Mouse (Mus musculus): ENCODE data around the gene Slc47a2.

Slc47a2 gene

DNA sequence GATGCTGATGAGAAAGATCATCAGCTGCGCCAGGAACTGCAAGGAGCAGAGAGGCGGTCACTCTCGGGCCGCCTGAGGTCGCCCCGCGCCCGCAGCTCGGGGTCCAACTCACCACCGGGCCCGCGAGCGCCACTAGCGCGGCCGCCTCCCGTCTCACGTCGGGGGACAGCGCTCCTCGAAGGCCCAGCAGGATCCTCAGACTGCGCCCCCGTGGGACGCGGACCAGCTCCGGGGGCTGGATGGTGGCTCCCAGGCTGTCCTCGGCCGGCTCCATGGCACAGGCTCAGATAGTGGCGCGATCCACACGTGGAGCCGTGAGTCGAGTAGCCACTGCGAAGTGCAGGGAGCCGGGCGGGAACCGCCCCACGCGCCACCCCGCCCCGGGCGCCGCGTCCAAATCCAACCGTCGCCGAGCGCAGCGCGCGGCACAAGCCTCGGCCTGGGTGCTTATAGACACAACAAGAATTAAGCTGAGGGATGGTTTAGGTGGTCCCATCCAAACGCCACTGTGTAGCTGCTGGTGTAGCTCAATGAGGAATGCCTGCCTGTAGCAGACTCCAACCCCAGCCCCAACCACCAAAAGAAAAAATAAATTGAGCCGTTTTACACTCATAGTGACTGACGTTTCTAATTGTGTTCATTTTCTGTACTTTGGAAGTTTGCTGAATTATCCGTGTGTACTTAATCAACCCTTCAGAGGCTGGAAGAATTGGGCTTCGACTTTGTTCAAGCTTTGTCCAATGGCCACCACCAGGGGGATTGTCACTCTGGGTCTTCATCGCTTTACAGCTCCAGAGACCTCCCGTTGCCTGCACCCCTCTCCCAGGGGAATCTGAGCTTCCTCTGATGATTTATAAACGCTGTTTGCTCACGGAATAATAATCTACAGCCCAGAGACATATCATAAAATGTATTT lies at the start of gene Slc47a2:
TSS of gene Slc47a2 (minus strand) at position 356 of the 916 bp plus-strand sequence.
- DNase-seq: no peak

DNA sequence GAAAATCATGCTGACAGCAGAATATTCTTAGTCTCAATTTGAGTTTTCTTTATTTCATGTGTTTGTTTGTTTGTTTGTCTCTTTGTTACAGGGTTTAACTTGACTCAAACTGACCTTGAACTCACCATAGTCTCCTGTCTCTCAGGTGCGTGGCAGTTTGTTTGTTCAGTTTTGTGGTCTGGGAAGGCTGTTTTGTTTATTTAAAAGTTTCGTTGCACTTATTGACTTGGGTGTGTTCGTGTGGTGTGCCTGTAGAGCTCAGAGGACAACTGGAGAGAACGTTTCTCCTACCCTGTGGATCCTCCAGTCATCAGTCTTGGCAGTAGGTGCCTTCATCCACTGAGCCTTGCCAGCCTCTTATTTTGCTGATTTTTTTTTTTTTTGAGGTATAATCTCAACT lies 46.3 kb upstream of the Slc47a2 start:
- no peak for DNase-seq

DNA sequence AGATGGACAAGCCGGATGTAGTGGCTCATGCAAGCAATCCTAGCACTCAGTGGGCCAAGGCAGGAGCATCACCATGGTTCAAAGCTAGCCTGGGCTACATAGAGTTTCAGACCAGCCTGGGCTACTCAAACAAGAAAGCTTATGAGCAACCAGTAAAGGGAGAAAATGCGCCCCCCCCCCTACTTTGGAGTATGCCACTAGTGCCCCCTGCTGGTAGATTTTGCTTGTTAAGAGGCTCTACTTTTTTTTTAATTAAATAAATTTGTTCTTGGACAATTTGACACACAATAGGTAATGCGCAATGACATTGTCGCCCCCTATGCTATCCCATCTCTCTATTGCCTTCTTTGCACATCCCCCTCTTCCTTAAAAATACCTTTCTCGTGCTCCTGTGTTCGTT lies 45.4 kb upstream of the Slc47a2 start:
- DNase-seq: no peak

DNA sequence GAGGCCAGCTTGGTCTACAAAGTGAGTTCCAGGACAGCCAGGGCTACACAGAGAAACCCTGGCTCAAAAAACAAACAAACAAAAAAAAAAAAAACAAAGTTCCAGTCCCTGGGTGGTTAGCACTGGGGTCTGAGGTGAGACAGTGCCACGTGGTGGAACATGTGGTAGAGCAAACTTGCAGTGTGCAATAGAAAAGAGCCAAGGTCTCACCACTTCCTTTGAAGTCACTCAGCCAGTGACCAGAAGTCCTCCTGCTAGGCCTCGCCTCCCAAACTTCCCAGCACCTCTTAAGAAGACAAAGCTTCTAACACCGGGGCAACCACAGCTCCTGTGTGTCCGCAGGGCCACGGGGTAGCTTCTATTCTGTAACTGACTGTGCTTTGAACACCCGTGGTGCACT lies 44.6 kb upstream of the Slc47a2 start:
- no peak for DNase-seq

DNA sequence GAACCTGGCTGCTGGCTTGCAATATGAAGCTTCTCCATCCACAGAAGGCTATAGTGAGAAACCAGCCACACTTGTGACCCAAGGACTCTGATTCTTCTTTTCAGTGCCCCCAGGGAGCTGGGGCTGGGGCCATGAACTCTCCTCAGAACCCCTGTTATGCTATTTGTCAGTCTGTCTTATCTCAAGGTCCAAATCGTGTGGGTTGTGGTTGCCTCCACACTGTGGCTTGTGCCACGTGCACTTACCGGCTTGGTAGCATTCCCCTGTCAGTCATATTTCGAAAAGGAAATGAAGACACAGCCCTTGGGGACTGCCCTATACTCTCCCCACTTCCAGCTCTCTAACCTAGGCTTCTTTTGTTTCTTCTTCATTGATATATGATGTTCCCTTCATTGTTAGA lies 43.1 kb upstream of the Slc47a2 start:
- no peak for DNase-seq

DNA sequence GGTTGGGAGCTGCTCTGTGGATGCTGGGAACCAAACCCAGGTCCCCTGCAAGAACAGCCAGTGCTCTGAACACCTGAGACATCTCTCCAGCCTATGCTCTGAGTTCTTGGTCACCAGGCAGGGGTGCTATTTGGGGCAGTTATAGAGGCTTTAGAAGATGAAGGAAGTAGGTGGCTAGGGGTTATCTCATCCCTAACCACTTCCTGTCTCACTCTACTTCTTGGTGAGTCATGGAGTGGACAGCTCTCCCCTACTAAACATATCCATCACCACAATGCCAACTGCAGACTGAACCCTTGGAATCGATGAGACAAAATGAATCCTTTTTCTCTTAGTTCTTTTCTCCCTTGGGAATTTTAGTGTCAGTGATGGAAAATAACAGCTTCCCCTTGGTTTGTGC lies 38.6 kb upstream of the Slc47a2 start:
- DNase-seq: no peak

DNA sequence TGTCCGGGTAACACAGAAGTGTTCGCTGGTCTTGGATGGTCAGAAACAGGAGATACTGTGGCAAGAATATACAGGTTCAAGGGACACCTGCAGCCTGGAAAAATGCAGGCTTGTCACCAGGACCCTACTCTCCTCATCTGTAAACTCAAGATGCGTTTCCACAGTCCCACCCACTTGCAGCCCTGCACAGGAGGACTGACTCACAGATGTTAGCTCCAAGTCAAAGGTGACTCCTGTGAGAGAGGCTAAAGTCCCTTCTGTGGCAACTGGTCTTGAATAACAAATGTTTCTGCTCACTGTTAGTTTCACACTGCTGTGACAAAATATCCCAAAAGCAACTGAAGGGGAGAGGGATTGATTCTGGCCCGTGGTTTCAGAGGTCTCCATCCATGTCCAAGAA lies 36.0 kb upstream of the Slc47a2 start:
- no peak for DNase-seq

DNA sequence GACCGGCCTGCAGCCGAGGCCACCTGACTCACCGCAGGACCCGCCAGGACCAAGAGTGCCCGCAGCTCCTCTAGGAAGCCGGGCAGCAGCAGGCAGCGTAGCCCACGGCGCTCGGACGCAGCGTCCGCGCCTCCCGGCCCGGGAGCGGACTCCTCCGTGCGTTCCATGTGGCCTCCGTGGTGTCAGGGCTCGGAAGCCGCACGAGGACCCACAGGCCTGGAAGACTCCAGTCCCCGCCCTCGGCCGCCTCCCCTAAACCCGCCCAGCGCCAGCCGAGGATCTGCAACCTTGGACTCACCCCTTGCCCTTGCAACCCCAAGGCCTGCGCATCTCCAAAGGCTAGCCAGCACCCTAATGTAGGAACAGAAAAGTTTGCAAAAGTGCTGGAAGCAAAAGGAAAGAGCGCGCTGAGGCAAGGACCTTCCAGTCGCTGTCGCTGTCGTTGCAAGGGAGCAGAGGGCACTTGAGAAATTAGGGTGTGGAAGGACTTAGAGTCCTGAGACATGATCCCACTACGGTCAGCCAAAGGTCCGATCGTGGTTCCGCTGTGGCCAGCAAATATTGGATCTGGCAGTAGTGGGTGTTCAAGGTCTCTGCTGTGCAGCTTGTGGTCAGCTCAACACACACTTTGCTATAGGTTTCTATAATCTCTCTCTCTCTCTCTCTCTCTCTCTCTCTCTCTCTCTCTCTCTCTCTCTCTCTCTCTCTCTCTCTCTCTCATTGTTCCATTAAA lies 35.4 kb upstream of the Slc47a2 start, which contains the start of gene Slc47a1:
TSS of gene Slc47a1 (minus strand) at position 465 of the 733 bp plus-strand sequence.
- no peak for DNase-seq

DNA sequence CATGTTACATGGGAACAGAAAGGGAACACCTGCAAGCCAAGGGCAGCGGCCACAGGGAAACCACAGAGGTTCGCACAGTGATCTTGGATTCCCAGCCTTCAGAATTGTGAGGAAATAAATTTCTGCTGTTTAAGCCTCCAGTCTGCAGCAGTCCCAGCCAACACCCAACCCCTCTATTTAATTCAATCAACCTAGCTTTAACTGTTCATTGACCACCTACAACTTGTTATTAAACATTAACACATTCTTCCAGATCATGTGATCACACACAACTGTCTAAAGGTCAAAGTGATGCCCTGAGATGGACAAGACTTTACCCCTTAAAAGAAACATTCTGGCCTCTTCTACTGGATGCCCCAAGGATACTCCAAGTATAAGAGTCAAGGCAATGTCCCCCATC lies 26.0 kb upstream of the Slc47a2 start:
- no peak for DNase-seq

DNA sequence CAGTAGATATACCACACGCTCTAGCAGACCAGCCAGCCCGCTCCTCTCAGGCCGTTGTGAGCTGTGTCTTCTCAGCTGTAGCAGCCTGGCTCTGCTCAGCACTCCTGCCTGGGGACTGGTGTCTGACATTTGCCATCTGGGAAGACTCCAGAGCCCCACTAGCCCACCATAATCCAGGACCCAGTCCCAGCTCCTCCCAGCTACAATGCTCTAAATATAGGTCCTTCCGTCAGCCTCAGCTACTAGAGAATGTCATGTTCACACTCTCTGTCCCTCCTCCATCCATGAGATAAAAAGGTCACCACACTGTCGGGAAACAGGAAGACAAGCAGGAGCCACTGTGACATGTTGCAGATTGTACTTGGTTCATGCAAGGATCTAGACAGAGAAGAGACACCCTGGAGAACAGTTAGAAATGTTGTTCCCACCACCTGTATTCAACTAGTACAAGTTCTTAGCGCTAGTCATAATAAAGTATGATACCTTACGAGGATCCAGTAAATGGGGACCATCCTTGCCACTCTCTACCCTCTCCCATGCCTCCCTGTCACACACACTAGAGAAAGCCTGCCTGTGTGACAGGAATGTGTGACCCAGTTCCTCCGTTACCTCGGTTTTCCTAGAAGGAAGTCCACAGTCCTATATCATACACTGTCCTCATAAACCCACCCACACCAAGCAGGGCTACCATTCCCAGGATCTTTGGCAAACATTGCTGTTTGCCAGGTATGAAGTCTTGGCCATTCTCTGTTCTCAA lies 24.0 kb upstream of the Slc47a2 start:
- DNase-seq: no peak

DNA sequence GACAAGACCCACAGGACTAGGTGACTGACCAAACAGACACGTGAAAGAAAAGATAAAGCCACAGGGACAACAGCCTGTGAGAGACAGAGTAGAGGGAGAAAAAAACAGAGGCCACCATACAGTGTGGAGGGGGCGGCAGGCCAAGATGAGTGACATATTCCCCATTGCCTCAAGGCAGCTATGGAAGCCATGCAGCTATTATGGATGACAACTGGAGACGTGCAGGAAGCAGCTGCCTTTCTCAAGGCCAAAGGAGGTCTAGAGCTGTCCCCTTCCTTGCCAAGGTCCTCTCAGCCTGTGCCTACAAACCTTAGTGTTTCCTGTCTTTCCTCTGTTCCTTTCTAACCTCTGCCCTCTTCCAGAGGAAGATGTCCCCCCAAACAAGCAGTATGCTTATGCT lies 23.3 kb upstream of the Slc47a2 start:
- no peak for DNase-seq

DNA sequence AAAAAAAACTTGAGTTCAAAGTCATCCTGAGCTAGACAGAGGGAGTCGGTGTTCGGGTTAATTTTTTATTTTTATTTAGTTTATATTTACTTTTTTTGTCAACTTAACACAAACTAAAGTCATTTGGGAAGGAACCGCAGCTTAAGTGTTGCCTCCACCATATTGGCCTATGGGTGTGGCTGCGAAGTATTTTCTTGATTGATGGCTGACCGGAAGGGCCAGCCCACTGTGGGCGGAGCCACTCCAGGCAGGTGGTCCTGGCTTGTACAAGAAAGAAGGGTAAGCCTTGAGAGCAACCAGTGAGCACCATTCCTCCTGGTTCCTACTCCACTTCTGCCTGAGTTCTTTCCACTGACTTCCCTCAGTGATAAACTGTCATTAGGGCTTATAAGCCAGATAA lies 21.4 kb upstream of the Slc47a2 start:
- no peak for DNase-seq

DNA sequence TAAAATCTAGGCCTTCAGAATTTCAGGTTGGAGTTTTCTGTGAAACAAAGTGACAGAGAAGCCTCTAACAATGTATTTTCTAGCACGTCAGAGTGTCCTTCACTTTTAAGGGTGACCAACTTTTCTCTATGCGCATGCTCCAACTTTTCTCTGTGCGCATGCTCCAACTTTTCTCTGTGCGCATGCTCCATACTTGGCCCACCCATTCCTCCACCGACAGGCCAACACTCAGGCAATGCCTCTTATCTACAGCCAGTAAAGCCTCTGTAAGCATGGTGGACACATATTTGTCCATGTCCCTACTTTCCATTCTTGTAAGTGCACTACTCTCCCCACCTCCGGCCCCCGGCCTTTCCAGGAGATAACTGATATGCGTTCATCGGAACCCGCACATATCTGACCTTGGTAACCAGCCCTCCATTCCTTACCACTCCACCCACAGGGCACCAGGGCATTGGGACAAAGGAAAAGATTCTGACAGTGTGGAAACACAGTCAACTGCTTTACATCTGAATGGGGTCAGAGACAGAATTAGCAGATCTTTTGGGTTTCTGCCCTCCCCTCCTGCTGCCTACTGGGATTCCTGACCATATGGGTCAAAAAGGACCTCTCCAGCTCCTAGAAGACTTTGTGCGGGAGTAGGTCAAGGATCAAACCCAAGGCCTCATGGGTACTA lies 19.0 kb upstream of the Slc47a2 start:
- no peak for DNase-seq

DNA sequence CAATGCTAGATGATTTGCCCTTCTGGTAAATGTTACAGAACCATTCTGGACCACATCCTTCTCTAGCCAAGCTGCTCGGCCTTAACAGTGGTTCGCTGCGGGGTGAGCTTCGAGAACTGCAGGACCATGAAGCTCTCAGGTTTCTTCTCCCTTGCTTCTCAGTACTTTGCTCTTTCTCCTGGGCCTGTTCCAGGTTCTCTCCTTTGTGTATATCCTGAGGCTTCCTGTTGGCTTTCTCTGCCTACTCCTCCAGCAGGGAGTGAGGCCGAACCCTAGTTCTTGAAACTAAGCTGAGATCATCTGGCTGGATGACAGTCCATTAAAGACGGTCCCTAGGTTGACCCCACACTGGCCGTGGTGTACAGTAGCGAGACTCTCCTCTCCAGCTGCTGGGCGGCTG lies 13.9 kb upstream of the Slc47a2 start:
- DNase-seq: no peak

DNA sequence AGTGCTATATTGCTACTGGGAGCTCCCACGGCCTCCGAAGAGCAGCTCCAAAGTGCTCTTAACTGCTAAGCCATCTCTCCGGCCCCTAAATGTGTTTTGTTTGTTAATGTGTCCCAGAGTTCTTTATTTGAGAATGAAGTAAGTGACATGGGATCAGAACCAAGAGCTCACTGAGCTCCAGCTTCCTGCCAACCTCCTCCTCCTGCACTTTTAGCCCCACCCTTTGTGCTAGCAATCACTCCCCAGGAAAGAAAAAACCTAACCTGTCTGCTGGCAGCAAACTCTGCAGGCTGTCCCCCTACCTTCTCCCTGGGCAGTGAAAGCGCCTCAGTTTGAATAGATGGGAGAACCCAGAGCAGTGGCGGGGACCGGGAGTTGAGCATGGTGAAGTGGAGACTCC lies 13.5 kb upstream of the Slc47a2 start:
- DNase-seq: no peak

DNA sequence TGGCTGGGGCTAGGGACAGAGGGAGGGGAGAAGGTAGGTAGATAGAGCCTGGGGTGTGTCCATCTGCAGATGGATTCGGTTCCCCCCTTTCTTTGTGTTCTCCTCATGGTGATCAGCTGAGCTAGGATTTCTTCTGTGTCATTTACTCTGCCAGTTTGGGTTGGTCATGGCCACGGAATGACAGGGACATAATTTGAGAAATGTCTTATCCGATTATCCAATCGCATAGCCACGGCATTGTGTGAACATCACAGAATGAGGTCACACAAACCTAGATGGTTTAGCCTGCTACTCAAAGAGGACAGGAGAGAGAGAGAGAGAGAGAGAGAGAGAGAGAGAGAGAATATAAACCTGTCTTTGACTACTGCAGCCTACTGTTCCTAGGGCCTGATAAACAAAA lies 12.7 kb upstream of the Slc47a2 start:
- no peak for DNase-seq

DNA sequence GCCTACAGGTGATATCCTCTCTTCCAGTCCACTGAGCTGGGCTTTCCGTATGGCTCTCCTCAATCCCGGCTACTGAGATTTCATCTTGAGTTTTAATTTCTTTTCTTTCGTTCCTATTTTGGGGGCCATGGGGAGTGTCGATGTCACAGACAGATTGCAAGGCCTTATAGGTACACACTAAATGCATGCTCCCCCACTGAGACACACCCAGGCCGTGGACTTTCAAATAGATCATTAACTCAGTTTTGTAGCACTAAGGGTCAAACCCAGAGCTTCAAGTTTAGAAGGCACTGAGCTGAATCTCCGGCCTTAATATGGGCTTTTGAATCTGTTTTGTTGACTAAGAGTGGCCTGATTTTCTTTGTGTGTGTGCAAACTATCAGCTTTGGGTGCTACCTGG lies 11.7 kb upstream of the Slc47a2 start:
- no peak for DNase-seq

DNA sequence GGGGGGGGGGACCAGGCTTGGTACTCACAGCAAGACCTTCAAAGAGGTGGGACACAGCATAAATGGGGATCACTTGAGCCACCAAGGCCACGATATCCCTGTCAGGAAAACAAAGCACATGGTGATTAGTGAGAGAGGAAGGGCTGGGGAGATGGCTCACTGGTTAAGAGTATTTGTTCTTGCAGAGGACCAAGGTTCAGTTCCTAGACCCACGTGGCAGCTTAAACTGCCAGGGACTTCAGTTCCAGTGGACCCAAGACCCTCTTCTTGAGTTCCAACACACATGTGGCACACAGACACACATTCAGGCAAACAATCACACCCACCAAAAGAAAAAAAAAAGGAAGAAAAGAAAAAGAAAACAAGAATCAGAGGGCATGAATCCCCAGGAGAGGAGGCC lies 10.4 kb upstream of the Slc47a2 start:
- DNase-seq: no peak

DNA sequence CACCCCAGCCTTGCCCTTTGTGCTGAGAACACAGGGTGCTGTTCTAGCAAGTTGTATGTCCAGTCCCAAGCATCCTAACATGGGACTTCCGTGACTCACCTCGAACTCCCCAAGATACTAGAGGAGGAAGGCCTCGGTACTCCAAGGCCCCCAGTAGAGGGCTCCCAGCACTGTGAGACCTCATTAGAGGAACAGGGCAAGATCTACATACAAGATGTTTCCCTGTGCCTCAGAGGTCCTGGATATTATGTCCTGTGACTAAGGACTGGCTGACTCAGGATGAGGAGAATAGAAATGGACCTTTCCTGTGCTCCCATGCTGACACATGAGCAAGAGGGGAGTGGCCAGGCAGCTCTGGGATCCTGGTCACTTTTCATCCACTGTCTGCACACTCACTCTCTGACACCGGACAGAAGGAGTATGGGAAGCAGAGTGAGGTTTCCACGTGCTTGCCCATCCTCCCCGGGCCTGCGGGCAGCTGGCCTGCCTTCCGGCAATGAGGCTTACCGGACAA lies 9.5 kb upstream of the Slc47a2 start:
- no peak for DNase-seq

DNA sequence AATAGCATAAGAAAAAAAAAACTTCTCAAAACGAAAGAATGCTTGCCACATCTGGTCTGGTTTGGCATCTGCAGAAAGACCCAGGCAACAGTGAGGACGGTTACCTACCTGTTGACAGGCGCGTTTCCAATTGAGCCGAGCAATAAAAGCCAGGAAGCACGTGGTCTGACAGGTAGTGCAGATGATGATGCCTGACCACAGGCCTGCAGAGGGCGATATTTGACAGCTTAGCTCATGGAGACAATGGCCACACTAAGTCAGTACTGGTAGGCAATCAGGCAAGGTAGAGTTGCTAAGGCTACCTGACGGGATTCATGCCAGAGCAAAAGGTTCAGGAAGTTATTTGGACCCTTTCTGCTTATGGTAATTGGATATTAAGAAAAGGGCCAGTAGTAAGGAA lies 6.7 kb upstream of the Slc47a2 start:
- DNase-seq: peak; percentile 72

DNA sequence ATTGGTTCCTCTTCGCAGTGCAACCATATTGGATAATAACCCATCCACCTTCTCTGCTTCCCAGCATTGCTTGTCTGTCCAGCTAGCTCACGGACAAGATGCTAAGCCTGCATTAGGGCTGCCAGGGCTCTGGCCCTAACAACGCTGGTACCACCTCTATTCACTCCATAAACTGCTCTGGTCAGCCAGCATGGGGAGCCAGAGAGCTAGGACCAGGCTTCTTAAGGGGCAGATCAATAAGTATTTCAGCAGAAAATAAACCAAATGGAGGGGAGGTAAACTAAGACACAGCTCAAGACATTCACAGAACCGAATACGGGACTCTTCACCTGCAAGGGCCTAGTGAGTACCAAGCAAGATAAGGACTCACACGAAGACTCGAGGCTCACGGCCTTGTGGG lies 3.5 kb upstream of the Slc47a2 start:
- DNase-seq: no peak

DNA sequence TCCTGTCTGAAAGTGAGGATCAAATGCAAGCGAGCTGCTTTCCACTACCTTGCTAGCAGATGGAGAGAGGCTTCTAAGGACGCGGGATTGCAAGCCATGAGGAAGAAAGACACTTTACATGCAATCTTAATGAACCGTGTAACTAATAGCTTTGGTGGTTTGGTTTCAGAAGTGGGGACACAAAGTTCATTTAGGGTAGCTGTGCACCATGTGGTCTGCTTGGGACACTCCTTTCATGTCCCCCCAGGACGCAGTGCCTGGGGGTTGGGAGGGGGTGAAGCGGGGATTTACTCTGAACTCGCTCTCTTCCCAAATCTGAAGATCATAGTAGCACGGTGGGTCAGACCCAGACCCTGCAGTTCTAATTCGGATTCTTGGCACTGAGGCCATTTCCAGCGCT lies 689 bp downstream of the Slc47a2 start:
- DNase-seq: no peak

DNA sequence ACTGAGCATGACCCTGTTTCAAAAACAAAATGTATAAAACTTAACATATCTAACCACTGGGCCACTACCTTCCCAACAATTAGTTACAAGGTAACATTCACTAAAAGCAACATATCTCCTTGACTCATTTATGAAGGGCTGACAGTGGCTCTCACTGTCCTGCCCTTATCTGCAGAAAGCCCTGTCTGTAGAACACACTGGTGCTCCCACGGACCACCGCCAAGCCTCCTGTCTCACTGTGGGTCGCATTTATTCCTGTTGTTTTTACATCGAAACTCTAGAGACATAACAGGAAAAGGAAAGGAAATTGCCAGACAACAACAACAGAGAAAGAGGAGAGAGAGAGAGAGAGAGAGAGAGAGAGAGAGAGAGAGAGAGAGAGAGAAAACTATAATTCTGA lies 1.4 kb downstream of the Slc47a2 start:
- no peak for DNase-seq
